In the genomic region with DNA sequence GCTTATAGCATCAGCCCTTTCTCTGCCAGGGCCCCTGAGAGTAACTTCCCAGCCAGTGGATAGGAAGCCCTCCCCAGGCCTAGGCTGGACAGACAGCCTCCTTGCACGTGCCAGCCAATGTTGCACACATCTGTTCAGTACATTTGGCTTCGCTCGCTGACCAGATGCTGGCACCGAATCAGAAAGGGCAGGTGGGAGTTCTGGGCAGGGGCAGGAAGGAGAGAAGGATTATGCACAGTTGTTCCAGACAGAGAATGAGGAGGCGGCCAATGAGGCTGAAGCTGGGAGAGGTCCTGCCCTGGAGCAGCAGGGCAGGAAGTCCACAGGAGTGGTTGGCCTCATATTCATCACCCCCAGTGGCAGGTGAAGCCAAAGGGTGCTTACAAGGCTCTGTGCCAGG, we compare ENCODE assay signal across 11 mouse cellular contexts.
DNase-seq lines count a peak whose midpoint lies in the region; ATAC-seq and TF ChIP-seq lines count a peak whose summit lies in the region.
"Had no signal": no experiment of that assay in that cellular context is flagged by ENCODE, and none has a peak within 500 bp of the region (broad histone marks: within the 10 kb centered on the region; RNA-seq: fewer than 3 reads in every experiment).

No protein-coding gene starts in this region.

- intact Hi-C loops in heart, adult 2 months (cut with DNase I): no loop called here
- intact Hi-C loops in gastrocnemius, postnatal 14 days (cut with DNase I; ENCODE audit: low total_unique reads): no loop called here

- ATAC-seq in midbrain, postnatal 0 days (ENCODE audit: low FRiP score): no peak; the same call in 1 of the 2 replicates
- no peak for ATAC-seq in midbrain, embryonic 11.5 days (ENCODE audit: low FRiP score)
- ATAC-seq: midbrain, embryonic 13.5 days had no signal

- no peaks in the 10 kb centered on the region for H3K27me3 ChIP-seq in heart, adult 2 months (ENCODE audit: control insufficient read depth, insufficient read depth, low read length)
- no peaks in the 10 kb centered on the region for H3K27me3 ChIP-seq in midbrain, postnatal 0 days (ENCODE audit: insufficient read depth, low read length)
- no peaks in the 10 kb centered on the region for H3K27me3 ChIP-seq in midbrain, embryonic 11.5 days (ENCODE audit: control insufficient read depth, insufficient read depth, low read length)
- H3K27me3 ChIP-seq: midbrain, embryonic 13.5 days had no signal

- H3K9me3 ChIP-seq in midbrain, postnatal 0 days (ENCODE audit: low read length): no peaks in the 10 kb centered on the region
- H3K9me3 ChIP-seq in midbrain, embryonic 11.5 days (ENCODE audit: control insufficient read depth, low read length): no peaks in the 10 kb centered on the region
- H3K9me3 ChIP-seq: midbrain, embryonic 13.5 days had no signal

- H3K36me3 ChIP-seq in heart, adult 2 months (ENCODE audit: control insufficient read depth, insufficient read depth, low read length): no peaks in the 10 kb centered on the region
- H3K36me3 ChIP-seq in midbrain, postnatal 0 days (ENCODE audit: insufficient read depth, low read length): no peaks in the 10 kb centered on the region
- no peaks in the 10 kb centered on the region for H3K36me3 ChIP-seq in midbrain, embryonic 11.5 days (ENCODE audit: control insufficient read depth, insufficient read depth, low read length)
- H3K36me3 ChIP-seq: midbrain, embryonic 13.5 days had no signal

- TF ChIP-seq POLR2A in heart, adult 2 months (IDR thresholded peaks at IDR 0.05; ENCODE audit: insufficient read depth, low read depth, low read length): no peak

- TF ChIP-seq EP300 in heart, adult 2 months (IDR thresholded peaks at IDR 0.05; ENCODE audit: insufficient read depth, low read depth, low read length): no peak

- H3K4me2 ChIP-seq in midbrain, postnatal 0 days (ENCODE audit: low read depth, low read length, poor library complexity, severe bottlenecking): no peak overlapping the region
- no peak overlapping the region for H3K4me2 ChIP-seq in midbrain, embryonic 11.5 days
- H3K4me2 ChIP-seq: liver, embryonic 11.5 days; midbrain, embryonic 13.5 days had no signal

- no peak overlapping the region for H3K9ac ChIP-seq in heart, adult 2 months (ENCODE audit: low read depth, low read length)
- H3K9ac ChIP-seq in midbrain, postnatal 0 days (replicated peaks; ENCODE audit: low read length, poor library complexity, severe bottlenecking): no peak overlapping the region
- no peak overlapping the region for H3K9ac ChIP-seq in midbrain, embryonic 11.5 days (ENCODE audit: low read length)
- H3K9ac ChIP-seq: midbrain, embryonic 13.5 days had no signal

- DNase-seq in heart, adult 11 months: peak; percentile 91
- DNase-seq in heart, adult 2 months: no peak
- DNase-seq in midbrain, postnatal 0 days (ENCODE audit: low spot score): peak; percentile 44
- DNase-seq in midbrain, embryonic 11.5 days (ENCODE audit: low spot score, missing footprints): no peak
- DNase-seq in gastrocnemius, postnatal 14 days: peak; percentile 58
- peak; percentile 22 for DNase-seq in mesoderm, embryonic 11.5 days (ENCODE audit: low read depth, low spot score)
- no peak for DNase-seq in B cell, adult 2 months
- DNase-seq: kidney, adult 2 months; lung, postnatal 14 days had no signal

- 59% methylated on average over 5 of the region's 5 CpGs for WGBS in heart, adult 2 months
- WGBS in midbrain, postnatal 0 days: 63% methylated on average over 5 of the region's 5 CpGs
- WGBS in midbrain, embryonic 11.5 days: 91% methylated on average over 5 of the region's 5 CpGs

- H3K4me3 ChIP-seq in heart, adult 2 months: no peak overlapping the region
- no peak overlapping the region for H3K4me3 ChIP-seq in midbrain, postnatal 0 days (ENCODE audit: low read depth, low read length)
- no peak overlapping the region for H3K4me3 ChIP-seq in midbrain, embryonic 11.5 days (ENCODE audit: low read depth, low read length)
- H3K4me3 ChIP-seq: midbrain, embryonic 13.5 days had no signal

- no peaks in the 10 kb centered on the region for H3K79me2 ChIP-seq in heart, adult 2 months (replicated peaks; ENCODE audit: control insufficient read depth, insufficient read depth, low read length)

- no peak for TF ChIP-seq CTCF in heart, adult 2 months (IDR thresholded peaks at IDR 0.05)
- no peak for TF ChIP-seq CTCF in midbrain, postnatal 0 days (IDR thresholded peaks at IDR 0.05)

- H3K27ac ChIP-seq in heart, adult 2 months: no peak overlapping the region
- no peak overlapping the region for H3K27ac ChIP-seq in midbrain, postnatal 0 days (ENCODE audit: low read depth, low read length)
- H3K27ac ChIP-seq in midbrain, embryonic 11.5 days (ENCODE audit: low read depth, low read length): no peak overlapping the region
- H3K27ac ChIP-seq: midbrain, embryonic 13.5 days had no signal

- no peaks in the 10 kb centered on the region for H3K4me1 ChIP-seq in heart, adult 2 months (ENCODE audit: control insufficient read depth, insufficient read depth, low read length)
- peaks cover 5% of the 10 kb centered on the region for H3K4me1 ChIP-seq in midbrain, postnatal 0 days (ENCODE audit: insufficient read depth, low read length)
- H3K4me1 ChIP-seq in midbrain, embryonic 11.5 days (ENCODE audit: control insufficient read depth, insufficient read depth, low read length): no peaks in the 10 kb centered on the region
- H3K4me1 ChIP-seq: midbrain, embryonic 13.5 days had no signal

Comparison
In these comparisons a context has a peak if more than half of its experiments do, and no peak if none do; other contexts are left out.
1. DNase-seq: peak in heart, adult 11 months (single experiment), midbrain, postnatal 0 days (single experiment), gastrocnemius, postnatal 14 days (single experiment) and mesoderm, embryonic 11.5 days (single experiment); none in heart, adult 2 months (0 of 2), midbrain, embryonic 11.5 days (single experiment) and B cell, adult 2 months (0 of 2).